Mouse (Mus musculus) ZHBTc4 (cell line): ENCODE measurements around the gene Ccdc116.
"Not testable (repeated sequence)": the region's sequence is repeated elsewhere in the genome, so short reads cannot be mapped to it uniquely, and the experiment has no call there.

Source experiments
- DNase-seq: peaks from one replicate; pipeline ENCODE4 v3.0.0-alpha.2; 2011; ENCODE audit warnings: low read depth, low spot score

The Ccdc116 gene

GRCm38 (mm10) chr16:17146772-17147235 is at the start of gene Ccdc116:
Gene Ccdc116, minus strand, starts transcription at chr16:17147229.
- peak; percentile 97 for DNase-seq

GRCm38 (mm10) chr16:17193823-17194222 is 46.8 kb upstream of the Ccdc116 start:
- no peak for DNase-seq

GRCm38 (mm10) chr16:17185475-17185874 is 38.4 kb upstream of the Ccdc116 start:
- no peak for DNase-seq

DNA sequence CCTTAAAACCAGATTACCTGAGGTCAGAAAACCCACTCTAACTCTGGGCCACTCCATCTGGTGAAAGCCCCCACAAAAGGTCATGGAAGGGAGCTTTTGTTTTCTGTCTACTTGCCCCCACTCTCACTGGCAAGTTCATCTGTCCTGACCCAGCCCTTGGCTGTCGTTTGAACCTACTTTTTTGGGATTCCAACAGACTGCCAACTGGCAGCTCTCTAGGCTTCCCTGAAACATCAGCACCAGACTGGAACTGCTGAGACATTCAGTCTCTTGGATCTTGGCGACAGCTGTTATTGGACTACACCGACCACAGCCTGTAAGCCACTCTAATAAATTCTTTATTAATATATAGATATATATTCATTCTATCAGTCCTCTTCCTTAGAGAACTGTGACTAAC is 36.0 kb upstream of the Ccdc116 start:
- DNase-seq = no peak

DNA sequence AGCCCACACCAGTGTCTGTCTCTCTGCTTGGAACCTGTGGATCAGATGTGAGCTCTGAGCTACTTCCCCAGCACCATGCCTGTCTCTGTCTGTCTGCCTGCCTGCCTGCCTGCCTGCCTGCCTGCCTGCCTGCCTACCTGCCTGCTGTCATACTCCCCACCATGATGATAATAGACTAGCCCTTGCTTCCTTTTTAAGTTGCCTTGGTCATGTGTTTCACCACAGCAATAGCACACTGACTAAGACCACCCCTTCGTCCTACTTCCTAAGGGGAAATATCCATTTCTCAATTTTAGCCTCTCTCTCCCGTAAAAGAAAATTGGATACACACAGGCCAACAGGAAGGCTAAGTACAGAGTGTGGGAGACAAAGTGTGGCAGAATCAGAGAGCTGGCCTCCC is 35.1 kb upstream of the Ccdc116 start:
- DNase-seq = no peak

DNA sequence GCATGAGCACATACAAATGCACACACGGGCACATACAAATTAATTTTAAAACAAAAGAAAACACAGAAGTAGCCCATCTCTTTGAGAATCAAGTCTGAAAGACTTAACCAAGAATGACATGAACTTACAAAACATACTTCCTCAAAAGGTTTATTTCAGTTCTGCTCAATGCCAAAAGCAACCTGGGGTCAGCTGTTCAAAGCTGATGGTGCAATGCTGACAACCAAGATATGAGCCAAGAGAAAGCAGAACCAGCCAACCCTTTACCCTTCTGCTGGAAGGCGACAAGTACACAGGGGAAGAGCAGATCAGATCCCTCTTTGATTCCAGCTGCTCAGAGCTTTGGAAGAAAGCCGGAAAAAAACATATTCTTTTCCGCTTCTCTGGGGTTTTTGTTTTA is 34.4 kb upstream of the Ccdc116 start:
- no peak for DNase-seq

GRCm38 (mm10) chr16:17179706-17180105 is 32.7 kb upstream of the Ccdc116 start:
- DNase-seq = no peak

DNA sequence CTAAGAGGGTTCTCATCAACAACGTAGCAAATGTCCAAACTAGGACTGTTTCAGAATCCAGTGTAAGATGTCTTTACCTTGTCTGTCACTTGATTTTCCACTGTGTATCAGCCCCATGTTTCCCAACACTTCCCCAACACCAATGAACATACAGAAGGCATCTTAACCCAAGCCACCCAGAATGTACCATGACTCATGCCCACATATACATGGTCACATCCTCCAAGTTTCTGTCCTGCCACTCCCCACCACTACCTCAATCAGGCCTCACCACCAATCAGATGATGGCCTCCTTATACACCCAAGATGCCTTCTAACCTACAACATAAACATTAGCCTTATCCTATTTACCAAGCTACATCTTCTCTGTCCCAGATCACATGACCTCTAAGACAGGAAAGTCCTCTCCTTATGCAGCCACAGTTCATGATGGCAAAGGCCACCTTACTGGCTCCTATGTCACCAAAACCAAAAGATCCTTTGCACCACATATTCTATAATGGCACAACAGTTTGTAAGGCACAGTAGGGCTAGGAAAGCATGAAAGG is 30.7 kb upstream of the Ccdc116 start:
- DNase-seq = no peak

DNA sequence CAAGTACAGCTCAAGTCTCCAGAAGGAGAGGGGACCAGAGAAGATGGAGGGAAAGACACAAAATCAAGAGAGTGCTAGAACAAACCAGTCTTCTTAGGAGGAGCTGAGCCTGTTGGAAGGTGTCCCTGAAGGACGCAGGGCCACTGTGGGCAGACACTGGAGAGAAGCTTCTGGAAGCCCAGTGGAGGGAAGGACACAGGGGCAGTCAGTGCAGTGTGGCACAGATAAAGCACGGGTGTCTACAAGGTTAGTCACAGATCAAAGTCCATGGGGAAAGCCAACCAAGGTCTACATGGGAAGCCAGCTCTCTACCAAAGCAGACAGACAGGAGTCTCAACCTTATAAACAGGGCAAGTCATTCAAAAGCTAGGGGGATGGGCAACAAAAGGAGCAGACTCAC is 28.7 kb upstream of the Ccdc116 start:
- no peak for DNase-seq

GRCm38 (mm10) chr16:17168049-17168448 is 21.0 kb upstream of the Ccdc116 start:
- DNase-seq = no peak

DNA sequence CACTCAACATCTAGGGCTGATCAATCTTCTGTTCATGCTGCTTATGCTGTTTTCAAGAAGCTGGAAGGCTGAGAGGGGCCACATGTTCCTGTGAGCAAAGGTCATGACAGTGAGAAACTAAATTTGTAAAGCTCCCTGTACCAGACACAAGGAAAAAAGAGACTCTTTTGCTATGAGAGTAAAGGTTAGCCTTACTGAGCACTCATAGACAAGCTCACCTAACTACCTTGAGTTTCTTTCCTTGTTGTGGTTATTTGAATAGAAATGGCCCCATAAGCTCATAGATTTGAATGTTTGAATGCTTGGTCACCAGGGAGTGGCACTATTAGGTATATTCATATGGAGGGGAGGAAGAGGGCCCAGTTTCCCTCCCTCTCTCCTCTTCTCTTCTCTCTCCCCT is 20.1 kb upstream of the Ccdc116 start:
- no peak for DNase-seq

- not testable (repeated sequence) for DNase-seq
Measured at GRCm38 (mm10) chr16:17165478-17165877, 18.4 kb upstream of the Ccdc116 start.

- DNase-seq = no peak
Measured at GRCm38 (mm10) chr16:17154346-17154745, 7.3 kb upstream of the Ccdc116 start.

GRCm38 (mm10) chr16:17151874-17152273 is 4.8 kb upstream of the Ccdc116 start:
- DNase-seq = no peak

DNA sequence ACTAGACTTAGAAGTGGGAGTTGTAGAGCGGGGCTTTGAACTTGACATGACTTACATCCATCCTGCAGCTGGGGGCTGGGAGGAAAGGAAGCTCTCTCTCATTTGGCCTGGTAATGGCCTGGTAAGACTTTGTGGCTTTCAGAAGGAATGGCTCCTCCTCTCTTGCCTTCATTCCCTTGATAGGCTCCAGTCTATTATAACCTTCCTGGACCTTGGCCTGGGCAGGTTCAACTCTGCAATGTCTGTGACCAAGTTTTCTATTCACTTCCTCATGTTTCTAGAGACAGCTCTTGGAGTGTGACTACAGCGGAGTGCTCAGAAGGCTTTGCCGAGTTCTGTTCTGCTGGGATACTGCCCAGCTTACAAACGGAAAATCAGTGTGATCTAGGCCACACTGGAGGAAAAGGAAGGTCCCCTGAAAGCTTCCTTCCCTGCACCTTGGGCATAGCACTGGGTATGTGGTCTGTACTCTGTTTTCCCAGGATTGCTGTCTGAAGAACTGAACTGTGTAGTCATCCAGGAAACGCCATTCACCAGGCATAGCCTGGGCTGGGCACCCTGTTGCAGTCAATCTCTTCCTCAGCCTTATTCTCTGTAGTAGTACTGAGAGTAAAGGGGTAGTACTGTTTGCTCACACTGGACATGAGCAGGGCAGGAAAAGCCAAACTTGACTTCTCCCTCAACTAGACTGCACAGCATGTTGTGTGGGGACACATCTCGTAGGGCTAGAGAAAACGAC is 3.7 kb upstream of the Ccdc116 start:
- no peak for DNase-seq

- peak; percentile 85 for DNase-seq
Measured at GRCm38 (mm10) chr16:17148084-17148483, 1.1 kb upstream of the Ccdc116 start.

- DNase-seq = peak; percentile 58
Measured at GRCm38 (mm10) chr16:17147391-17147929, 431 bp upstream of the Ccdc116 start.

DNA sequence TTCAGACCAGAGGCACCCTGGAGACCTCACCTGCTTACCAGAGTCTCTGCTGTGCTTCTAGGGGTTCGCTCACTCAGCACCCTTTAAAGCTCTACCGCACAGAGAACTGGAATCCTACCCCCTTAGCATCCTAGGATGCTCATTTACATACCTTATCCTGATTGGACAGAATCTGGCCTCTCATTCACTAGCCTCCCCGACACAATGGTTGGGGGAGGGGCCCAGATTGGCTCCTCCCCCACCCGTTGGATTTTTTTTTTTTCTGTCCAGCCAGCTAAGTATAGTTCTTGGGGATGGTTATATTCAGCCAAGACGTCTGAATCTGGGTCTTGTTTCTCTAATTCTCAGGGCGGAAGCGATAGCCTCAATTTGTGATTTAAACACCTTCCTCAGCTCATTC is 2.7 kb downstream of the Ccdc116 start, which contains the start of gene Ydjc:
Gene Ydjc, plus strand, starts transcription at position 283 of the 400 bp plus-strand sequence.
- peak; percentile 86 for DNase-seq

DNA sequence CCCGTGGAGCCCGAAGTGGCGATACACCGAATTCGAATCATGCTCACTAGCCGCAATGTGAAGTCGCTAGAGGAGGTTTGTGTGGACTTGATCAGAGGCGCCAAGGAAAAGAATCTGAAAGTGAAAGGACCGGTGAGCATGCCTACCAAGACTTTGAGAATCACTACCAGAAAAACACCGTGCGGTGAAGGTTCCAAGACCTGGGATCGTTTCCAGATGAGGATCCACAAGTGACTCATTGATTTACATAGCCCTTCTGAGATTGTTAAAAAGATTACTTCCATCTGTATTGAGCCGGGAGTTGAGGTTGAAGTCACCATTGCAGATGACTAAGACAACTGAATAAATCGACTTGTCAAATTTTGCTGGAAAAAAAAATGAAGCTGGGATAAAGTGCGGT is 9.7 kb downstream of the Ccdc116 start:
- DNase-seq = no peak

DNA sequence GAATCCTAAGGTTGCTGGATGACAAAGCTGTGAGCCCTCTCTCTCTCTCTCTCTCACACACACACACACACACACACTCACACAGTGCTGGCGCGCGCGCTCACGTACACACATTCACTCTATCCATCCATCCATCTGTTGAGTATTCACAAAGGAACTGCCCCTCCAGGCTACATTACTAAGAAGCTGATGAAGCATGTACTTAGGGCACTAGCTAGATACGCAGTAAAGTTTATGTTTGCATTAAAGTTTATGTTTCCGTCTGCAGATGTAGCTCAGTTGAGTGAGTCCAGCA is 14.2 kb downstream of the Ccdc116 start:
- DNase-seq = no peak

- peak; percentile 99 for DNase-seq
Measured at GRCm38 (mm10) chr16:17132089-17132905, 14.7 kb downstream of the Ccdc116 start, which contains the start of gene Sdf2l1. Gene Sdf2l1, minus strand, starts transcription at chr16:17132383.
